Mouse (Mus musculus) kidney, postnatal 0 days (tissue): ENCODE measurements around the gene Yars. TPM values are rescaled to one million over a fixed set of nuclear protein-coding genes. Genes with fewer than 3 reads are reported as not detected.

ENCODE experiments used
- ATAC-seq: fragments of 200-750 bp; cut with Nextera tagmentation; replicated peaks from 2 replicates; pipeline ENCODE4 v1.8.0; 2017; ENCODE audit warnings: low read depth, moderate number of reproducible peaks, moderate TSS enrichment, moderate library complexity; ENCODE audit not compliant: low FRiP score
- DNase-seq: peaks from one replicate; pipeline ENCODE4 v3.0.0-alpha.2; 2016; ENCODE audit warnings: low spot score
- H3K27ac ChIP-seq: fragments of 300-500 bp; sonication (generic); 2 replicates; pipeline ENCODE4 v1.5.1; 2014; ENCODE audit warnings: mild to moderate bottlenecking
- H3K27me3 ChIP-seq: fragments of 300-500 bp; sonication (generic); 2 replicates; pipeline ENCODE4 v1.6.1; 2014; ENCODE audit warnings: low read length, mixed read lengths; ENCODE audit not compliant: insufficient read depth
- H3K36me3 ChIP-seq: fragments of 300-500 bp; sonication (generic); 2 replicates; pipeline ENCODE4 v1.6.1; 2014; ENCODE audit warnings: low read length, mixed read lengths; ENCODE audit not compliant: insufficient read depth
- H3K4me1 ChIP-seq: fragments of 300-500 bp; sonication (generic); replicated peaks from 2 replicates; pipeline ENCODE4 v1.6.1; 2014; ENCODE audit warnings: antibody characterized with exemption, low read length, mixed read lengths; ENCODE audit not compliant: insufficient read depth
- H3K4me2 ChIP-seq: fragments of 300-500 bp; sonication (generic); 2 replicates; pipeline ENCODE4 v1.6.1; 2014; ENCODE audit warnings: mild to moderate bottlenecking, low read length, moderate library complexity, mixed read lengths
- H3K4me3 ChIP-seq: fragments of 300-500 bp; sonication (generic); replicated peaks from 2 replicates; pipeline ENCODE4 v1.5.1; 2014; ENCODE audit warnings: low read depth, low read length
- H3K9ac ChIP-seq: fragments of 300-500 bp; sonication (generic); 2 replicates; pipeline ENCODE4 v1.6.1; 2014; ENCODE audit warnings: low read depth, low read length
- H3K9me3 ChIP-seq: fragments of 300-500 bp; sonication (generic); replicated peaks from 2 replicates; pipeline ENCODE4 v1.6.1; 2016; ENCODE audit warnings: low read length, inconsistent platforms, mixed read lengths
- CTCF ChIP-seq: IDR thresholded peaks from 2 replicates; pipeline ENCODE4 v1.5.1; 2016; ENCODE audit warnings: antibody characterized with exemption, low read depth, mild to moderate bottlenecking, moderate library complexity
- WGBS: fragments of 180-500 bp; shearing (Covaris S2); extraction: QIAGEN DNeasy Blood & Tissue Kit; methylation state at CpG from one replicate; pipeline ENCODE4 v1.1.7; 2014; 5-methylcytosine and 5-hydroxymethylcytosine counted together
- polyA plus RNA-seq: library from polyadenylated mRNA; unstranded; fragments of >200 nt; fragmentation: Nextera tagmentation; extraction: Ambion mirVana; gene quantifications from 2 replicates; pipeline ENCODE4 v1.2.1, GENCODE M21; 2015

Yars gene
- polyA plus RNA-seq, 1 experiment from 2014 or later, result 48.9 TPM

- H3K4me1 ChIP-seq, result peaks cover 24% of the 10 kb centered on the region; the same call in 1 of the 2 replicates
- H3K27ac ChIP-seq, result 0 out of 2 replicates have a peak overlapping the region, but pooled peaks have one; percentile 88
- H3K4me2 ChIP-seq, result no peak overlapping the region
- WGBS, result 79% methylated on average over 2 of the region's 2 CpGs
- no peaks in the 10 kb centered on the region for H3K27me3 ChIP-seq
- no peak for DNase-seq
- H3K4me3 ChIP-seq, result no peak overlapping the region
- ATAC-seq, result no peak
- no peaks in the 10 kb centered on the region for H3K36me3 ChIP-seq
- H3K9me3 ChIP-seq, result no peaks in the 10 kb centered on the region
- H3K9ac ChIP-seq, result no peak overlapping the region
- TF ChIP-seq CTCF, result no peak
Measured at GRCm38 (mm10) chr4:129252492-129252891, 62.9 kb downstream of the Yars start.

- Histone ChIP-seq H3K4me2 (no peak overlapping the region), H3K27ac (no peak overlapping the region), H3K9ac (no peak overlapping the region), H3K9me3 (no peaks in the 10 kb centered on the region), H3K4me3 (no peak overlapping the region), H3K36me3 (no peaks in the 10 kb centered on the region), H3K4me1 (peaks cover 18% of the 10 kb centered on the region; the same call in 1 of the 2 replicates), H3K27me3 (no peaks in the 10 kb centered on the region)
- TF ChIP-seq CTCF, result no peak
- WGBS, result 90% methylated on average over 3 of the region's 3 CpGs
- ATAC-seq, result no peak
- DNase-seq, result no peak
Measured at GRCm38 (mm10) chr4:129254571-129254970, 65.0 kb downstream of the Yars start.

- peaks cover 9% of the 10 kb centered on the region; the same call in 1 of the 2 replicates for H3K4me1 ChIP-seq
- peak; percentile 90 for DNase-seq
- H3K9me3 ChIP-seq, result no peaks in the 10 kb centered on the region
- H3K4me2 ChIP-seq, result no peak overlapping the region
- no peaks in the 10 kb centered on the region for H3K27me3 ChIP-seq
- H3K4me3 ChIP-seq, result no peak overlapping the region
- ATAC-seq, result peak; percentile 95
- no peak overlapping the region for H3K9ac ChIP-seq
- H3K27ac ChIP-seq, result peak overlapping the region; percentile 62
- no peaks in the 10 kb centered on the region for H3K36me3 ChIP-seq
- WGBS, result 15% methylated on average over 8 of the region's 8 CpGs
- TF ChIP-seq CTCF, result no peak
Measured at GRCm38 (mm10) chr4:129256450-129257380, 67.2 kb downstream of the Yars start.

GRCm38 (mm10) chr4:129259101-129259500, 69.5 kb downstream of the Yars start:
- Histone ChIP-seq H3K4me1 (peaks cover 13% of the 10 kb centered on the region), H3K4me3 (no peak overlapping the region), H3K9me3 (no peaks in the 10 kb centered on the region), H3K27me3 (no peaks in the 10 kb centered on the region), H3K9ac (no peak overlapping the region), H3K36me3 (no peaks in the 10 kb centered on the region), H3K4me2 (no peak overlapping the region), H3K27ac (no peak overlapping the region)
- no peak for DNase-seq
- 64% methylated on average over 4 of the region's 4 CpGs for WGBS
- ATAC-seq, result no peak
- no peak for TF ChIP-seq CTCF

GRCm38 (mm10) chr4:129260678-129261077, 71.1 kb downstream of the Yars start:
- 14% methylated on average over 6 of the region's 6 CpGs for WGBS
- Histone ChIP-seq H3K4me1 (peaks cover 13% of the 10 kb centered on the region), H3K27me3 (no peaks in the 10 kb centered on the region), H3K4me3 (no peak overlapping the region), H3K27ac (no peak overlapping the region), H3K9ac (no peak overlapping the region), H3K4me2 (no peak overlapping the region), H3K36me3 (no peaks in the 10 kb centered on the region), H3K9me3 (no peaks in the 10 kb centered on the region)
- TF ChIP-seq CTCF, result no peak
- DNase-seq, result peak; percentile 64
- ATAC-seq, result no peak

- DNase-seq (no peak), ATAC-seq (no peak)
- Histone ChIP-seq H3K9me3 (no peaks in the 10 kb centered on the region), H3K27ac (no peak within 1 kb of the TSS), H3K27me3 (no peaks in the 10 kb centered on the region), H3K4me3 (no peak within 1 kb of the TSS), H3K36me3 (no peaks in the 10 kb centered on the region), H3K9ac (no peak within 1 kb of the TSS), H3K4me1 (peaks cover 13% of the 10 kb centered on the region), H3K4me2 (no peak within 1 kb of the TSS)
- TF ChIP-seq CTCF, result no peak
- WGBS, result 22% methylated on average over 3 of the region's 4 CpGs
Measured at GRCm38 (mm10) chr4:129261196-129261595, 71.6 kb downstream of the Yars start, which contains the start of gene C77080. Gene C77080, minus strand, starts transcription at chr4:129261404.
